Comparison of ENCODE assay signal across 11 mouse cellular contexts in the genomic region with DNA sequence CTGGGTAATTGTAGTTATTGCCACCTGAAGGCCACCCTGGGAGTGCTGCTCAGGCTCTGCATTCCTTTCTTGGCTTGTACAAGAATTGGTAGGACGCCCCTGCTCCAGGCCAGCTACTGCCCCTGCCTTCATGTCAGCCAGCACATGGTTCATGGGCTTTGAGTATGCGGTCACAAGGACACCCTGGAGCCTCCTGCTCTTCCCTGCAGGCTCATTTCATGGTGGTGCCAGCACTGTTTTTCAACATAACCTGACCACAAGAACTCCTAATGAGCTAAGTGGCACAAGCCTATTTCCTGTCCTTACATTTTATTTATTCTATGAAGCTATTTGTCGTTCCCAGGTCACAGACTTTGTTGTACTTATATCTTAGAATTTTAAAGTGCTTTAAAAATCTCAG.
DNase-seq lines count a peak whose midpoint lies in the region; ATAC-seq and TF ChIP-seq lines count a peak whose summit lies in the region.
"Had no signal": no experiment of that assay in that cellular context is flagged by ENCODE, and none has a peak within 500 bp of the region (broad histone marks: within the 10 kb centered on the region; RNA-seq: fewer than 3 reads in every experiment).

No protein-coding gene starts in this region.

- H3K4me3 ChIP-seq in liver, embryonic 12.5 days = no peak overlapping the region
- H3K4me3 ChIP-seq in liver, embryonic 11.5 days (ENCODE audit: low read depth, low read length) = no peak overlapping the region
- H3K4me3 ChIP-seq in forebrain, postnatal 0 days (ENCODE audit: low read depth, low read length) = no peak overlapping the region
- H3K4me3 ChIP-seq in neural tube, embryonic 14.5 days (ENCODE audit: low read depth, low read length) = no peak overlapping the region
- no peak overlapping the region for H3K4me3 ChIP-seq in intestine, embryonic 16.5 days (ENCODE audit: low read length)
- no peak overlapping the region for H3K4me3 ChIP-seq in lung, adult 2 months (replicated peaks; ENCODE audit: extremely low read depth, low read depth, low read length)
- H3K4me3 ChIP-seq: heart, adult 2 months had no signal

- peak; percentile 15 to 22 for DNase-seq in cerebellum, postnatal 10 days
- DNase-seq in cerebellum, adult 9-10 months = no peak
- no peak for DNase-seq in liver, embryonic 11.5 days (ENCODE audit: low spot score)
- no peak for DNase-seq in forebrain, postnatal 0 days
- no peak for DNase-seq in lung, adult 2 months
- DNase-seq: heart, adult 2 months; kidney, adult 18-20 months; lung, adult 18-20 months had no signal

- H3K9ac ChIP-seq in liver, embryonic 12.5 days = no peak overlapping the region
- H3K9ac ChIP-seq in liver, embryonic 11.5 days (ENCODE audit: low read depth, low read length) = no peak overlapping the region
- no peak overlapping the region for H3K9ac ChIP-seq in forebrain, postnatal 0 days
- no peak overlapping the region for H3K9ac ChIP-seq in neural tube, embryonic 14.5 days (replicated peaks; ENCODE audit: low read depth, low read length)
- H3K9ac ChIP-seq in intestine, embryonic 16.5 days (ENCODE audit: low read depth, low read length) = no peak overlapping the region

- peaks cover 33% of the 10 kb centered on the region for H3K4me1 ChIP-seq in liver, embryonic 12.5 days
- H3K4me1 ChIP-seq in liver, embryonic 11.5 days (replicated peaks; ENCODE audit: control insufficient read depth, insufficient read depth, low read length) = peaks cover 12% of the 10 kb centered on the region
- peaks cover 13% of the 10 kb centered on the region for H3K4me1 ChIP-seq in forebrain, postnatal 0 days (ENCODE audit: insufficient read depth)
- peaks cover 14% of the 10 kb centered on the region for H3K4me1 ChIP-seq in neural tube, embryonic 14.5 days (ENCODE audit: control insufficient read depth, insufficient read depth, low read length)
- peaks cover 20% of the 10 kb centered on the region; the same call in 1 of the 2 replicates for H3K4me1 ChIP-seq in intestine, embryonic 16.5 days (ENCODE audit: control insufficient read depth, insufficient read depth, low read length)
- peaks cover 15% of the 10 kb centered on the region for H3K4me1 ChIP-seq in lung, adult 2 months (ENCODE audit: control insufficient read depth, insufficient read depth, low read length)

- no peaks in the 10 kb centered on the region for H3K36me3 ChIP-seq in liver, embryonic 12.5 days
- H3K36me3 ChIP-seq in liver, embryonic 11.5 days (ENCODE audit: control insufficient read depth, insufficient read depth, low read length) = no peaks in the 10 kb centered on the region
- no peaks in the 10 kb centered on the region for H3K36me3 ChIP-seq in forebrain, postnatal 0 days (ENCODE audit: insufficient read depth)
- no peaks in the 10 kb centered on the region for H3K36me3 ChIP-seq in neural tube, embryonic 14.5 days (ENCODE audit: control insufficient read depth, insufficient read depth, low read length)
- H3K36me3 ChIP-seq in intestine, embryonic 16.5 days (ENCODE audit: control insufficient read depth, insufficient read depth, low read length) = no peaks in the 10 kb centered on the region

- H3K27me3 ChIP-seq in liver, embryonic 12.5 days (replicated peaks) = no peaks in the 10 kb centered on the region
- H3K27me3 ChIP-seq in liver, embryonic 11.5 days (replicated peaks; ENCODE audit: control insufficient read depth, insufficient read depth, low read length) = no peaks in the 10 kb centered on the region
- no peaks in the 10 kb centered on the region for H3K27me3 ChIP-seq in forebrain, postnatal 0 days (ENCODE audit: insufficient read depth, low read length)
- no peaks in the 10 kb centered on the region for H3K27me3 ChIP-seq in neural tube, embryonic 14.5 days (ENCODE audit: control insufficient read depth, insufficient read depth, low read length)
- no peaks in the 10 kb centered on the region for H3K27me3 ChIP-seq in intestine, embryonic 16.5 days (replicated peaks; ENCODE audit: control insufficient read depth, insufficient read depth, low read length)

- ATAC-seq in liver, embryonic 12.5 days = no peak
- ATAC-seq in liver, embryonic 11.5 days (replicated peaks; ENCODE audit: low FRiP score) = no peak
- no peak for ATAC-seq in forebrain, postnatal 0 days
- ATAC-seq in neural tube, embryonic 14.5 days (ENCODE audit: low read depth) = peak; percentile 18; the same call in 1 of the 2 replicates
- no peak for ATAC-seq in intestine, embryonic 16.5 days

- TF ChIP-seq CTCF in forebrain, postnatal 0 days (IDR thresholded peaks at IDR 0.05; ENCODE audit: low read depth) = no peak
- TF ChIP-seq CTCF in lung, adult 2 months (IDR thresholded peaks at IDR 0.05; ENCODE audit: insufficient read depth, low read length) = no peak

- 37% methylated on average over 3 of the region's 3 CpGs for WGBS in liver, embryonic 12.5 days (ENCODE audit: insufficient replicate concordance)
- WGBS in liver, embryonic 11.5 days = 62% methylated on average over 3 of the region's 3 CpGs
- WGBS in forebrain, postnatal 0 days = 55% methylated on average over 3 of the region's 3 CpGs
- 57% methylated on average over 3 of the region's 3 CpGs for WGBS in neural tube, embryonic 14.5 days
- 55% methylated on average over 3 of the region's 3 CpGs for WGBS in intestine, embryonic 16.5 days
- 56% methylated on average over 3 of the region's 3 CpGs for WGBS in lung, adult 2 months

- H3K9me3 ChIP-seq in liver, embryonic 12.5 days (replicated peaks) = no peaks in the 10 kb centered on the region
- H3K9me3 ChIP-seq in liver, embryonic 11.5 days (ENCODE audit: control insufficient read depth, low read length) = no peaks in the 10 kb centered on the region
- H3K9me3 ChIP-seq in forebrain, postnatal 0 days (ENCODE audit: low read length) = no peaks in the 10 kb centered on the region
- H3K9me3 ChIP-seq in neural tube, embryonic 14.5 days (ENCODE audit: control insufficient read depth, low read length) = no peaks in the 10 kb centered on the region
- no peaks in the 10 kb centered on the region for H3K9me3 ChIP-seq in intestine, embryonic 16.5 days (ENCODE audit: control insufficient read depth, low read length)

- peak overlapping the region; percentile 60; the same call in 1 of the 2 replicates for H3K27ac ChIP-seq in liver, embryonic 12.5 days
- H3K27ac ChIP-seq in liver, embryonic 11.5 days (ENCODE audit: low read depth, low read length) = no peak overlapping the region
- peak overlapping the region; percentile 59 for H3K27ac ChIP-seq in forebrain, postnatal 0 days (ENCODE audit: low read depth, low read length)
- H3K27ac ChIP-seq in neural tube, embryonic 14.5 days (ENCODE audit: low read depth, low read length) = no peak overlapping the region
- H3K27ac ChIP-seq in intestine, embryonic 16.5 days (ENCODE audit: low read length) = no peak overlapping the region

- no peak for TF ChIP-seq POLR2A in lung, adult 2 months (IDR thresholded peaks at IDR 0.05; ENCODE audit: borderline replicate concordance, extremely low read depth, low read depth, low read length)

- no peak overlapping the region for H3K4me2 ChIP-seq in liver, embryonic 12.5 days
- H3K4me2 ChIP-seq in liver, embryonic 11.5 days = no peak overlapping the region
- no peak overlapping the region for H3K4me2 ChIP-seq in forebrain, postnatal 0 days (ENCODE audit: low read depth)
- H3K4me2 ChIP-seq in neural tube, embryonic 14.5 days (ENCODE audit: low read depth, low read length) = no peak overlapping the region
- no peak overlapping the region for H3K4me2 ChIP-seq in intestine, embryonic 16.5 days (ENCODE audit: low read depth, low read length)

Comparison
In these comparisons a context has a peak if more than half of its experiments do, and no peak if none do; other contexts are left out.
1. DNase-seq: peak in cerebellum, postnatal 10 days (2 of 2); none in cerebellum, adult 9-10 months (single experiment), liver, embryonic 11.5 days (single experiment), forebrain, postnatal 0 days (single experiment) and lung, adult 2 months (single experiment).
2. H3K27ac ChIP-seq: peak in liver, embryonic 12.5 days (single experiment) and forebrain, postnatal 0 days (single experiment); none in liver, embryonic 11.5 days (single experiment), neural tube, embryonic 14.5 days (single experiment) and intestine, embryonic 16.5 days (single experiment).